Mouse (Mus musculus): ENCODE measurements around the gene Polr2c. TPM values are rescaled to one million over a fixed set of nuclear protein-coding genes. Genes with fewer than 3 reads are reported as not detected.
"Not testable (repeated sequence)": the region's sequence is repeated elsewhere in the genome, so short reads cannot be mapped to it uniquely, and the experiment has no call there.

Polr2c gene
- total RNA-seq, 2 experiments from 2014 or later = 48.8 to 54.0 TPM

- DNase-seq (ENCODE audit: low spot score in 2 of 2) = peak; percentile 90 to 94
Measured at GRCm38 (mm10) chr8:94837662-94838574, 19.3 kb upstream of the Polr2c start, which contains the start of the genes Coq9 and Ciapin1. TSS of gene Coq9 (plus strand) at chr8:94838321. TSS of gene Ciapin1 (minus strand) at chr8:94838358.

- peak; percentile 58 to 72 for DNase-seq (ENCODE audit: low spot score in 2 of 2)
Measured at GRCm38 (mm10) chr8:94838600-94838999, 18.6 kb upstream of the Polr2c start.

DNA sequence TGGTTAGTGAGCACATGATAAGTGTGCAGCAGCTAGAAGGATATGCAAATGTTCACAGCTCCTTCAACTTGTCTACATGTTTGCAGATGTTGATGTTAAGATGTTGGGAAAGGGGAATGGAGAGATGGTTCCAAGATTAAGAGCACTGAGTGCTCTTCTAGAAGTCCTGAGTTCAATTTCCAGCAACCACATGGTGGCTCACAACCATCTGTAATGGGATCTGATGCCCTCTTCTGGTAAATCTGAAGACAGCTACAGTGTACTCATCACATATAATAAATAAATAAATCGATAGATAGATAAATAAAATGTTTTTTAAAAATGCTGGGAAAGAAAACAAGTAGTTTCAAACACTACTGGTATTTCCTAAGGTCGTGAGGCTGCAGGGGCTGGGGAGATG is 16.1 kb upstream of the Polr2c start:
- DNase-seq (ENCODE audit: low spot score in 2 of 2) = no peak

GRCm38 (mm10) chr8:94850049-94850448 is 7.2 kb upstream of the Polr2c start:
- no peak for DNase-seq (ENCODE audit: low spot score in 2 of 2)

GRCm38 (mm10) chr8:94854761-94855160 is 2.5 kb upstream of the Polr2c start:
- not testable (repeated sequence) for DNase-seq (ENCODE audit: low spot score in 2 of 2)

DNA sequence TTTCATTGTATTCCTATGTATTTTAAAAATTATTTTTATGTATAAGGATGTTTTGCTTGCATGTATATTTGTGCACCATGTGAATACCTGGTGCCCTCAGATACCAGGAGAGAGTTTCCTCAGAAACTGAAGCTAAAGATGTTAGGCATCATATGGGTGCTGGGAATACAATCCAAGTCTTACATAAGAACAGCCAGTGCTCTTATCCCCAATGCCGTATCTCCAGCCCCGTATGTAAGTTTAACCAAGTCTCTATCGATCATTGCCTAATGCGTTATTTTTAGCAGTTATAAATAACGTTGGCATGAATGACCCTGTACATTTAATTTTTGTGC is 272 bp upstream of the Polr2c start:
- DNase-seq (ENCODE audit: low spot score in 2 of 2) = no peak

- DNase-seq (ENCODE audit: low spot score in 2 of 2) = peak in 1 of 2 experiments; percentile 64
Measured at GRCm38 (mm10) chr8:94861352-94861910, 4.2 kb downstream of the Polr2c start.

DNA sequence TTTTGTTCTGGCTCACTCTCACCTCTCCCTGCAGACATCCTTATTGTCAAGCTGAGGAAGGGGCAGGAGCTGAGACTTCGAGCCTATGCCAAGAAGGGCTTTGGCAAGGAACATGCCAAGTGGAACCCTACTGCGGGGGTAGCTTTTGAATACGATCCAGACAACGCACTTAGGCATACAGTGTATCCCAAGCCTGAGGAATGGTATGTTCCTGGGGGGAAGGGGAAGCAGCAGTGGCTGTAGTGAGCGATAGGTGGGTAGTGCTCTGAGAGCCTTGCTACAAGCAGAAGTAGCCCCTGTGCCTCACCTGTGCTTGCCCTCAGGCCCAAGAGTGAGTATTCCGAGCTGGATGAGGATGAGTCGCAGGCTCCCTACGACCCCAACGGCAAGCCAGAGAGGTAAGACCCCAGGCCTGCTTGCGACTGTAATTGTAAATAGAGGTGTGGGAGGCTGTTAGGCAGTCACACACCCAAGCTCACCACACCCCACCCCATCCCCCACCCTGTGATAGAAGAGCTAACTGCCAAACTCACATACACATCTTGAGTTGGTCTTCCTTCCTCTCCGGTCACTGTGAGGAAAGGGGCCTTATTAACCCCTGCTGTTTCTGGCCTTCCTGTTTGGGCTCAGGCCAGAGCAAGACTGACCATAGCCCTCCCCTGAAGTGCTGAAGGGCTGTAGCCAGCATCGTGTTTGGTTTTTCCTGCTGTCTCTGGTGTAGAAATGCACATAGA is 5.4 kb downstream of the Polr2c start:
- no peak for DNase-seq (ENCODE audit: low spot score in 2 of 2)

GRCm38 (mm10) chr8:94863897-94864673 is 6.8 kb downstream of the Polr2c start:
- DNase-seq (ENCODE audit: low spot score in 2 of 2) = no peak

DNA sequence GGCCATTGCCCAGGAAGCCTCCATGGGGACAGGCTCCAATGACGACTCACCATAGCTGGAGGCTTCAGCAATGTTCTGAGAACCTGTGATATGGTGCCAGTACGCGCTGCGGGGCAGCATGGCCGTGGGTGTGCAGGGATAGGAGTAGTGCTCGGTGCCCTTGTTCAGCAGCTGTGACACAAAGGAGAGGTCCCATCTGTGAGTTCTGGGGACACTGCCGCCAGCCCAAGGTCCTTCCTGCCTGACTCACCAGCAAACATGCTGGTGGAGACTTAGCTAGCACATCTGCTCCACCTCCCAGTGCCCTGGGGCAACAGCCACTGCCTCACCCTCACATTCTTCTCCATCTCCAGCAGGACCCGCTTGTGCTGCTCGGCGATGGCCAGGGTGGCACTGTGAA is 8.0 kb downstream of the Polr2c start:
- no peak for DNase-seq (ENCODE audit: low spot score in 2 of 2)

- no peak for DNase-seq (ENCODE audit: low spot score in 2 of 2)
Measured at GRCm38 (mm10) chr8:94866921-94867320, 9.7 kb downstream of the Polr2c start.

GRCm38 (mm10) chr8:94869146-94869545 is 11.9 kb downstream of the Polr2c start:
- no peak for DNase-seq (ENCODE audit: low spot score in 2 of 2)

GRCm38 (mm10) chr8:94870003-94870402 is 12.8 kb downstream of the Polr2c start:
- DNase-seq (ENCODE audit: low spot score in 2 of 2) = no peak

GRCm38 (mm10) chr8:94870474-94871107 is 13.3 kb downstream of the Polr2c start:
- DNase-seq (ENCODE audit: low spot score in 2 of 2) = peak in 1 of 2 experiments; percentile 57

DNA sequence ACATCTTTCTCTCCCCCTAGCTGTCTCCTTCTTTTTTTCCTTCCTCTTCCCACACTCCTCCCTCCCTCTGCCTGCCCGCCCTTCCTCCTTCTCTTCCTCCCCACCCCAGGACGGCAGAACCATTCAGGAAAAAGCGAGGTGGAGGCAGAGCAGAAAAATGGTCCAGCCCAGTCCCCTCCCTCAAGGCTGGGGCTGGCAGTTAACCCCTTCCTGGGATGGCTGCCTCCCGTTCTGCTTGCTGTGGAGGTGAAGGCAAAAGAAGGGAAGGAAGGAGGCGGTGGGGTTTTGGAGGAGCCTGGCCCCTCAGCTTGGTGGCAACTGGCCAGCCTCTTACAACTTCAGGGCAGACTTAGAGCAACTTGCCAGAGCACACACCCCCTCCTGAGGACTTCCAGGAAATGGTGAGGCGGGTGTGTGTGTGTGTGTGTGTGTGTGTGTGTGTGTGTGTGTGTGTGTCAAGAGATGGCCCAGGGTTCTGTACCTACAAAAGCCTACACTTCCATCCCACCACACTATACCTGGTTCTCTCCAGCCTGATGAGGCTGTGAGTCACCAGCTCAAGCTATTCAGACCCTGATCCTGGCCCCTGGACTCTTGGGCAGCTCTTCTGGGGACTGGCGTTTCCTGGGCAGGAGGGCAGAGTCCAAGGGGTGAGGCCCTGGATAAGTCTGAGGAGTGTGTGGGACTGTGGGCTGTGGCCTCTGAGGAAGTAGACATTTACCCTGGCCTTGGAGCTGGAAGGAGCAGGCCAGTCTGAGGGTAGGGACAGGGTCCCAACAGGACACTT is 14.1 kb downstream of the Polr2c start:
- DNase-seq (ENCODE audit: low spot score in 2 of 2) = peak in 1 of 2 experiments; percentile 61

DNA sequence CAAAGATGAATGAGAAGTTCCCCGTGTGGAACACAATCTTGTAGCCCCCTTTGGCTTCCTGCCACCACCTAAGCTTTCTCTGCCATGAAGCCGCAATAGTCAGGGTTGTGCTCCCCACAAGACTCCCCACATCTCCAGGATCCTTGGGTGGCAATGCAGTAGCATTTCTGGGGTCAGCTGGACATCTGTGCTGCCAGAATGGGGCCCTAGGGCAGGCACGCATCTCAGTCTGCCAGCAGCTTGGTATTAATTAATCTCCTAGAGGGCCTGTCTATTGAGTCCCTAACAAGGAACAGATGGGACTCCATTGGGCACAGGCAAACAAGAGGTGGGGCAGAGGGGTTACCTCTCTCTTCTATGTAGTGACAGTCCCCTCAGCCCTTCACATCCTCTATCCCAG is 14.9 kb downstream of the Polr2c start:
- no peak for DNase-seq (ENCODE audit: low spot score in 2 of 2)

GRCm38 (mm10) chr8:94872576-94872975 is 15.3 kb downstream of the Polr2c start:
- no peak for DNase-seq (ENCODE audit: low spot score in 2 of 2)

DNA sequence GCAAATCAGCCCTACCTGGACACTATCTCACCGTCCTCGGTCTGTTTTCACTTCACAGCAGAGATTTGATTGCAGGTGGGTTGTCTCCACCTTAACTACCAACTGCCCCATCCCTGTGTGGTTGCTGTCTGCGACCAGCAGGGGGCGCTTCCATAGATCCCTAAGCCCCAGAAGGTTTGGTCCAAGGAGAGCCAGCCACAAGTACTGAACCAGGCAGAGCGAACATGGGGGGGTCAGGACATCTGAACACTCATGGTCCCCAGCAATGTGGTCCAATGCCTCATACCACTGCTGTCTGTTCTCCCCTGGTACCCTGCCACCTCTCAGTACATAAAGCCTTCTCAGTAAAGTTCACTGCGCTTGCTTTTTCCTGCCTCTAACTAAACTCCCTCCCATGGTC is 17.1 kb downstream of the Polr2c start:
- DNase-seq (ENCODE audit: low spot score in 2 of 2) = peak; percentile 50 to 66

DNA sequence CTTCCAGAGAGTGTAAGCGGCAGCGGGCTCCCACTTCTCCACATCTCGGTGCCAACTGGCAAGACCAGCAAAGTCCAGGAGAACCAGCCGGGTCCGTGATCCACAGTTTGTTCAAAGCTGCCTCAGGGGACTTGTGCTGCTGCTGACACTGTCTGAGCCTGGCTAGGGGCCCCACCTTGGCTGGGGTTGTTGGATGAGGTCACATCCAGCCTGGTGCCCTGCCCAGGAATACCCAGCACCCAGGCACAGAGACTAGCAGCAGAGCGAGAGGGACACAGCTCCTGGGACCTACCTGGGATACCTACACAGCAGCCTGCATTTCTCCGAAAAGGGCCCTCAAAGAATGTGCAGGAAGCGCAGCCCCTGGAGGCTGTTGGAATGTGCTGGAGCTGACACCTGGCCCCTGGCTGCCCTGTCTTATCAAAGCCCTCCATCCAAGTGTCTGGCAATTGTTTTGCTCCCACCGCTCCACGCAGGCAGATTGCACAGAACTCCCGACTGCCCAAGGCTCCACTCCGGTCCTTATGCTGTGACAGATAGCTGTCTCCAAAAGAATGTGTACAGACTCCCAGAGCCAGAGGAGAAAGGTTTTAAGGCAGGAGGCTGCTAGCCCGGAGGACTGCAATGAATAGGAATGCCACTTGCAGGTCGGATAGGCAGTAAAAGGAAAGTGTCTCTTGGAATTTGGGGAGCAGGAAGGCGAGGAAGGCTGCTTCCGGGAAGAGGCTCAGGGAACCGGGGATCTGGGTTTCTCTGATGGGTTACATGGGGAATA is 18.0 kb downstream of the Polr2c start:
- no peak for DNase-seq (ENCODE audit: low spot score in 2 of 2)
